Mouse (Mus musculus) heart, embryonic 11.5 days (tissue): ENCODE measurements around the gene Snai1. TPM values are rescaled to one million over a fixed set of nuclear protein-coding genes. Genes with fewer than 3 reads are reported as not detected.

ENCODE experiments used
- ATAC-seq: fragments of 200-750 bp; cut with Nextera tagmentation; replicated peaks from 2 replicates; pipeline ENCODE4 v1.8.0; 2017; ENCODE audit warnings: moderate library complexity; ENCODE audit not compliant: insufficient number of reproducible peaks, low FRiP score, low TSS enrichment
- H3K27ac ChIP-seq: fragments of 300-500 bp; sonication (generic); 2 replicates; pipeline ENCODE4 v1.5.1; 2014; ENCODE audit warnings: mild to moderate bottlenecking, low read depth, low read length
- H3K27me3 ChIP-seq: fragments of 300-500 bp; sonication (generic); 2 replicates; pipeline ENCODE4 v1.6.1; 2014; ENCODE audit warnings: mild to moderate bottlenecking, low read length, mixed read lengths; ENCODE audit not compliant: control insufficient read depth, insufficient read depth
- H3K36me3 ChIP-seq: fragments of 300-500 bp; sonication (generic); 2 replicates; pipeline ENCODE4 v1.6.1; 2014; ENCODE audit warnings: mild to moderate bottlenecking, low read length, moderate library complexity, mixed read lengths; ENCODE audit not compliant: control insufficient read depth, insufficient read depth
- H3K4me1 ChIP-seq: fragments of 300-500 bp; sonication (generic); 2 replicates; pipeline ENCODE4 v1.6.1; 2014; ENCODE audit warnings: low read length; ENCODE audit not compliant: control insufficient read depth, insufficient read depth
- H3K4me2 ChIP-seq: fragments of 300-500 bp; sonication (generic); 2 replicates; pipeline ENCODE4 v1.6.1; 2014; ENCODE audit warnings: mild to moderate bottlenecking, moderate library complexity
- H3K4me3 ChIP-seq: fragments of 300-500 bp; sonication (generic); 2 replicates; pipeline ENCODE4 v1.5.1; 2014; ENCODE audit warnings: low read depth, low read length
- H3K9ac ChIP-seq: fragments of 300-500 bp; sonication (generic); 2 replicates; pipeline ENCODE4 v1.6.1; 2014; ENCODE audit warnings: mild to moderate bottlenecking, low read depth, low read length, moderate library complexity
- H3K9me3 ChIP-seq: fragments of 300-500 bp; sonication (generic); replicated peaks from 2 replicates; pipeline ENCODE4 v1.6.1; 2016; ENCODE audit warnings: low read length; ENCODE audit not compliant: control insufficient read depth
- WGBS: fragments of 180-500 bp; shearing (Covaris S2); extraction: QIAGEN DNeasy Blood & Tissue Kit; methylation state at CpG from one replicate; pipeline ENCODE4 v1.1.7; 2014; ENCODE audit not compliant: insufficient replicate concordance; 5-methylcytosine and 5-hydroxymethylcytosine counted together
- polyA plus RNA-seq: library from polyadenylated mRNA; unstranded; fragments of >200 nt; fragmentation: Nextera tagmentation; extraction: Ambion mirVana; gene quantifications from 2 replicates; pipeline ENCODE4 v1.2.1, GENCODE M21; 2014

Snai1 gene
- polyA plus RNA-seq, 1 experiment from 2014 or later: 21.1 TPM

DNA sequence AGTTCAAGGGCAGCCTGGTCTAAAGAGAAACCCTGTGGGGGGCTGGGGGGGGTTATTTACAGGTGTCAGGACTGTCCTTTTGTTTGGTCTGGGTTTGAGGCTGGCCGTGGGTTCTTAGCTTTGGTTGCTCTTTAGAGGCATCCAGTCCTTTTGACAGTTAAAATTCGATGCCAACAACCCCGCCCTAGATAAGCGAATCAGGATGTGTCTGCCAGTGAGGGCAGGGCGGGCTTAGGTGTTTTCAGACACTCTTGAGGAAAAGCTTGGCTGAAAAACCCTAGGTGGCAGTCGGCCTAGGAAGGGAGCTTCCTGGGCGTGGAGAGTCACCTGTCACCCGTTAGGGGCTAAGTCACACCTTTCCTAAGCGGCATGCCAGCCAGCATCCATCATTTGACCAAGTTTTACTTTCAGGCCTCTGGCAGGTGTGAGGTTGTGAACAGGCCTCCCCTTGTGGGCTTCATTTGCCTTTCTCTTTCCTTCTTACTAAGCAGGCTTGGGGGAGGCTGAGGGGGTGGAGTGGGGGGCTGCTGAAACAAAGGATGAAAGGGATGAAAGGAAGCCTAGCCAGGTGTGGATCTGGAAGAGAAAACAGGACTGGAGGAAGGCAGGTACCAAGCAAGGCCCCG lies 1.6 kb upstream of the Snai1 start:
- Histone ChIP-seq H3K9ac (no peak overlapping the region), H3K27me3 (peaks cover 24% of the 10 kb centered on the region), H3K4me2 (no peak overlapping the region), H3K4me3 (no peak overlapping the region), H3K9me3 (no peaks in the 10 kb centered on the region), H3K4me1 (peaks cover 29% of the 10 kb centered on the region), H3K27ac (no peak overlapping the region), H3K36me3 (no peaks in the 10 kb centered on the region)
- WGBS: 24% methylated on average over 10 of the region's 10 CpGs
- no peak for ATAC-seq

DNA sequence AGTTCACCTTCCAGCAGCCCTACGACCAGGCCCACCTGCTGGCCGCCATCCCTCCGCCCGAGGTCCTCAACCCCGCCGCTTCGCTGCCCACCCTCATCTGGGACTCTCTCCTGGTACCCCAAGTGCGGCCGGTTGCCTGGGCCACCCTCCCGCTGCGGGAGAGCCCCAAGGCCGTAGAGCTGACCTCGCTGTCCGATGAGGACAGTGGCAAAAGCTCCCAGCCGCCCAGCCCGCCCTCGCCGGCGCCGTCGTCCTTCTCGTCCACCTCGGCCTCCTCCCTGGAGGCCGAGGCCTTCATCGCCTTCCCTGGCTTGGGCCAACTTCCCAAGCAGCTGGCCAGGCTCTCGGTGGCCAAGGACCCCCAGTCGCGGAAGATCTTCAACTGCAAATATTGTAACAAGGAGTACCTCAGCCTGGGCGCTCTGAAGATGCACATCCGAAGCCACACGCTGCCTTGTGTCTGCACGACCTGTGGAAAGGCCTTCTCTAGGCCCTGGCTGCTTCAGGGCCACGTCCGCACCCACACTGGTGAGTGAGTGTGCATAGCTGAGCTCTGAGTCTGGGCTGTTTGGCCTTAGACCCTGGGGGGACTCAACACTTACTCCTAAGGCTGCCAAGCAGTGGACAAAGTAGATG lies 794 bp downstream of the Snai1 start:
- Histone ChIP-seq H3K9ac (peak overlapping the region; percentile 69), H3K36me3 (no peaks in the 10 kb centered on the region), H3K9me3 (no peaks in the 10 kb centered on the region), H3K27ac (peak overlapping the region; percentile 41; the same call in 1 of the 2 replicates), H3K27me3 (peaks cover 21% of the 10 kb centered on the region), H3K4me2 (peak overlapping the region; percentile 81), H3K4me1 (peaks cover 48% of the 10 kb centered on the region), H3K4me3 (peak overlapping the region; percentile 56)
- no peak for ATAC-seq
- WGBS: 15% methylated on average over 33 of the region's 34 CpGs

GRCm38 (mm10) chr2:167539536-167540476 lies 1.8 kb downstream of the Snai1 start:
- WGBS: 20% methylated on average over 14 of the region's 14 CpGs

DNA sequence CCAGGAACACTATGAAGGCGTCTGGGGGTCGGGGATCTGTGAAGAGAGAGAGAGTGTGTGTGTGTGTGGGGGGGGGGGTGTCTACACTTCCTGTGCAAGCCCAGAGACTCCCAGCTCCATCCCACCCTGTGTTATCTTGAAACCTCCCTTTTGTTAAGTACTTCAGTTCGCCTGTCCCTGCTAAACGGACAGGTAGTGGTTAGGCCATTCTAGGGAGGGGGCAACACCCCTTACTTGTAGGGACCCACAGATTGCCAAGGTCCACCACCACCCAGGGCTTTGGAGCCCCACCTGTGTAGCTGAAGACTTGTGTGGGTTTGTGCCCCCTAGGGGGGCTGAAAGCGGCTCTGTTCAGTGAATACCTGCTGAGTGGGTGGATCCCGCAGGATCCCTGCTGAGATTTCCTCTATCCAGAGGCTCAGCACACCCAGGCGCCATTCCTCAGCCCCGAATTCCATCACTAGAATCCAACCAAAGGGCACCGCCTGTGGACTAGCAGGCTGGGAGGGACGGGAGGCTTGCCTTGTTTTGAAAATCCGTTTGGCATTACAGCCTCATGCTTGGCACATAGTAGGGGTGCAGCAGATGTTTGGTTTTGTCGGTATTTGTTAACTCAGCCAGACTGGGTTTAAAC lies 2.6 kb downstream of the Snai1 start:
- Histone ChIP-seq H3K9me3 (no peaks in the 10 kb centered on the region), H3K27ac (peak overlapping the region; percentile 8), H3K4me1 (peaks cover 56% of the 10 kb centered on the region), H3K27me3 (peaks cover 21% of the 10 kb centered on the region), H3K4me2 (peak overlapping the region; percentile 81), H3K9ac (peak overlapping the region; percentile 69; the same call in 1 of the 2 replicates), H3K36me3 (no peaks in the 10 kb centered on the region), H3K4me3 (peak overlapping the region; percentile 56)
- ATAC-seq: no peak
- 16% methylated on average over 12 of the region's 12 CpGs for WGBS

More at GRCm38 (mm10) chr2:167539536-167540476, 1.8 kb downstream of the Snai1 start:
- Histone ChIP-seq H3K9ac (peak overlapping the region; percentile 69; the same call in 1 of the 2 replicates), H3K4me1 (peaks cover 56% of the 10 kb centered on the region), H3K36me3 (no peaks in the 10 kb centered on the region), H3K27ac (no peak overlapping the region), H3K4me2 (peak overlapping the region; percentile 81), H3K4me3 (peak overlapping the region; percentile 56), H3K27me3 (peaks cover 21% of the 10 kb centered on the region), H3K9me3 (no peaks in the 10 kb centered on the region)
- no peak for ATAC-seq

GRCm38 (mm10) chr2:167541324-167541723 lies 3.3 kb downstream of the Snai1 start:
- peaks cover 56% of the 10 kb centered on the region for H3K4me1 ChIP-seq
- 24% methylated on average over 6 of the region's 6 CpGs for WGBS
- peak overlapping the region; percentile 69; the same call in 1 of the 2 replicates for H3K9ac ChIP-seq

GRCm38 (mm10) chr2:167541761-167542160 lies 3.8 kb downstream of the Snai1 start:
- WGBS: 63% methylated on average over 12 of the region's 12 CpGs
- ATAC-seq: no peak
- H3K9ac ChIP-seq: peak overlapping the region; percentile 69; the same call in 1 of the 2 replicates
- H3K4me2 ChIP-seq: peak overlapping the region; percentile 81
- H3K27me3 ChIP-seq: peaks cover 14% of the 10 kb centered on the region
- no peaks in the 10 kb centered on the region for H3K9me3 ChIP-seq
- H3K4me1 ChIP-seq: peaks cover 56% of the 10 kb centered on the region
- H3K27ac ChIP-seq: peak overlapping the region; percentile 58; the same call in 1 of the 2 replicates
- H3K4me3 ChIP-seq: peak overlapping the region; percentile 56; the same call in 1 of the 2 replicates
- H3K36me3 ChIP-seq: no peaks in the 10 kb centered on the region

More at GRCm38 (mm10) chr2:167541324-167541723, 3.3 kb downstream of the Snai1 start:
- peak overlapping the region; percentile 81 for H3K4me2 ChIP-seq
- ATAC-seq: no peak
- H3K27ac ChIP-seq: no peak overlapping the region
- H3K27me3 ChIP-seq: peaks cover 19% of the 10 kb centered on the region
- H3K4me3 ChIP-seq: peak overlapping the region; percentile 56
- no peaks in the 10 kb centered on the region for H3K36me3 ChIP-seq
- H3K9me3 ChIP-seq: no peaks in the 10 kb centered on the region

- no peak overlapping the region for H3K4me3 ChIP-seq
- 67% methylated on average over 4 of the region's 4 CpGs for WGBS
Measured at GRCm38 (mm10) chr2:167542361-167542760, 4.4 kb downstream of the Snai1 start.

More at GRCm38 (mm10) chr2:167542361-167542760, 4.4 kb downstream of the Snai1 start:
- Histone ChIP-seq H3K27ac (peak overlapping the region; percentile 93), H3K4me1 (peaks cover 55% of the 10 kb centered on the region), H3K36me3 (no peaks in the 10 kb centered on the region), H3K4me2 (no peak overlapping the region), H3K9me3 (no peaks in the 10 kb centered on the region), H3K27me3 (peaks cover 8% of the 10 kb centered on the region), H3K9ac (no peak overlapping the region)
- no peak for ATAC-seq
